Mouse (Mus musculus) midbrain, embryonic 15.5 days (tissue): ENCODE data around the gene Narfl. TPM values are rescaled to one million over a fixed set of nuclear protein-coding genes. Genes with fewer than 3 reads are reported as not detected.

ENCODE experiments used
- ATAC-seq: fragments of 200-750 bp; cut with Nextera tagmentation; replicated peaks from 2 replicates; pipeline ENCODE4 v1.8.0; 2017; ENCODE audit warnings: moderate TSS enrichment
- H3K27ac ChIP-seq: fragments of 300-500 bp; sonication (generic); 2 replicates; pipeline ENCODE4 v1.5.1; 2015; ENCODE audit warnings: mild to moderate bottlenecking, inconsistent platforms
- H3K27me3 ChIP-seq: fragments of 300-500 bp; sonication (generic); replicated peaks from 2 replicates; pipeline ENCODE4 v1.6.1; 2015; ENCODE audit warnings: inconsistent platforms
- H3K36me3 ChIP-seq: fragments of 300-500 bp; sonication (generic); replicated peaks from 2 replicates; pipeline ENCODE4 v1.6.1; 2015; ENCODE audit warnings: inconsistent platforms
- H3K4me1 ChIP-seq: fragments of 300-500 bp; sonication (generic); 2 replicates; pipeline ENCODE4 v1.6.1; 2015; ENCODE audit warnings: inconsistent platforms
- H3K4me2 ChIP-seq: fragments of 300-500 bp; sonication (generic); 2 replicates; pipeline ENCODE4 v1.6.1; 2015; ENCODE audit warnings: inconsistent platforms, mild to moderate bottlenecking, moderate library complexity
- H3K4me3 ChIP-seq: fragments of 300-500 bp; sonication (generic); 2 replicates; pipeline ENCODE4 v1.5.1; 2015; ENCODE audit warnings: mild to moderate bottlenecking, inconsistent platforms
- H3K9ac ChIP-seq: fragments of 300-500 bp; sonication (generic); 2 replicates; pipeline ENCODE4 v1.6.1; 2015; ENCODE audit warnings: mild to moderate bottlenecking, inconsistent platforms
- H3K9me3 ChIP-seq: fragments of 300-500 bp; sonication (generic); 2 replicates; pipeline ENCODE4 v1.6.1; 2016; ENCODE audit warnings: inconsistent platforms
- WGBS: fragments of 180-500 bp; shearing (Covaris S2); methylation state at CpG from one replicate; pipeline ENCODE4 v1.1.7; 2015; ENCODE audit warnings: mixed read lengths; 5-methylcytosine and 5-hydroxymethylcytosine counted together
- polyA plus RNA-seq: library from polyadenylated mRNA; unstranded; fragments of >200 nt; fragmentation: Nextera tagmentation; extraction: Ambion mirVana; gene quantifications from 2 replicates; pipeline ENCODE4 v1.2.1, GENCODE M21; 2015

Gene Narfl
- polyA plus RNA-seq, 1 experiment from 2014 or later: 32.6 TPM

- 91% methylated on average over 6 of the region's 6 CpGs for WGBS
These were observed 24.3 kb upstream of the Narfl start for GRCm38 (mm10) chr17:25749314-25749713.

DNA sequence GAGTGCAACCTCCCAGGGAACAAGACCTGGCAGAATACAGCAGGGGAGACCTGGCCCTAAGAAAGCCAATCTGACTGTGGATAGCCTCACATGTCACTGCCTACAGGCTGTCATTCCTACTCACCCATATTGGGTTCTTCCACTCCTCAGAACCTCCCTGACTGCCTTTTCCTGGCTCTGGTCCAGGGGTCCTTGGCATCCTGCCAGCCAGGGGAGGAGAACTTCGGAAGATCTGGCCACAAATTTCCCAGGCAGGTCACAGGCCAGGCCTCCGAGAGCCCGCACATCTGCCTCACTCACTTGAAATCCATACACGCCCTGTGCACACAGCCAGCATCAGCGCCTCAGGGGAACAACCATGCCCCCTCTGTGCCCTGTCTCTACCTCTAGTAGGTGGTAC is 22.1 kb upstream of the Narfl start:
- Histone ChIP-seq H3K4me3 (no peak overlapping the region), H3K4me2 (no peak overlapping the region), H3K27ac (no peak overlapping the region), H3K27me3 (no peaks in the 10 kb centered on the region), H3K9me3 (no peaks in the 10 kb centered on the region), H3K4me1 (no peaks in the 10 kb centered on the region), H3K36me3 (no peaks in the 10 kb centered on the region), H3K9ac (no peak overlapping the region)
- WGBS: 46% methylated on average over 5 of the region's 5 CpGs
- ATAC-seq: no peak

More at GRCm38 (mm10) chr17:25749314-25749713, 24.3 kb upstream of the Narfl start:
- Histone ChIP-seq H3K27ac (no peak overlapping the region), H3K27me3 (no peaks in the 10 kb centered on the region), H3K4me3 (no peak overlapping the region), H3K9me3 (no peaks in the 10 kb centered on the region), H3K4me2 (no peak overlapping the region), H3K4me1 (no peaks in the 10 kb centered on the region), H3K36me3 (no peaks in the 10 kb centered on the region), H3K9ac (no peak overlapping the region)
- ATAC-seq: no peak

GRCm38 (mm10) chr17:25754241-25754640 is 19.3 kb upstream of the Narfl start, which contains the start of gene Msln:
TSS of gene Msln (minus strand) at chr17:25754378.
- H3K4me1 ChIP-seq: no peaks in the 10 kb centered on the region

GRCm38 (mm10) chr17:25755086-25755485 is 18.5 kb upstream of the Narfl start:
- Histone ChIP-seq H3K27ac (no peak overlapping the region), H3K9me3 (no peaks in the 10 kb centered on the region), H3K4me3 (no peak overlapping the region), H3K36me3 (no peaks in the 10 kb centered on the region), H3K27me3 (no peaks in the 10 kb centered on the region), H3K4me1 (no peaks in the 10 kb centered on the region), H3K9ac (no peak overlapping the region), H3K4me2 (no peak overlapping the region)
- WGBS: 82% methylated on average over 4 of the region's 4 CpGs
- ATAC-seq: no peak

More at GRCm38 (mm10) chr17:25754241-25754640, 19.3 kb upstream of the Narfl start, which contains the start of gene Msln:
- Histone ChIP-seq H3K4me3 (no peak within 1 kb of the TSS), H3K27me3 (no peaks in the 10 kb centered on the region), H3K9ac (no peak within 1 kb of the TSS), H3K9me3 (no peaks in the 10 kb centered on the region), H3K36me3 (no peaks in the 10 kb centered on the region), H3K27ac (no peak within 1 kb of the TSS), H3K4me2 (no peak within 1 kb of the TSS)
- 89% methylated on average over 9 of the region's 9 CpGs for WGBS
- no peak for ATAC-seq

DNA sequence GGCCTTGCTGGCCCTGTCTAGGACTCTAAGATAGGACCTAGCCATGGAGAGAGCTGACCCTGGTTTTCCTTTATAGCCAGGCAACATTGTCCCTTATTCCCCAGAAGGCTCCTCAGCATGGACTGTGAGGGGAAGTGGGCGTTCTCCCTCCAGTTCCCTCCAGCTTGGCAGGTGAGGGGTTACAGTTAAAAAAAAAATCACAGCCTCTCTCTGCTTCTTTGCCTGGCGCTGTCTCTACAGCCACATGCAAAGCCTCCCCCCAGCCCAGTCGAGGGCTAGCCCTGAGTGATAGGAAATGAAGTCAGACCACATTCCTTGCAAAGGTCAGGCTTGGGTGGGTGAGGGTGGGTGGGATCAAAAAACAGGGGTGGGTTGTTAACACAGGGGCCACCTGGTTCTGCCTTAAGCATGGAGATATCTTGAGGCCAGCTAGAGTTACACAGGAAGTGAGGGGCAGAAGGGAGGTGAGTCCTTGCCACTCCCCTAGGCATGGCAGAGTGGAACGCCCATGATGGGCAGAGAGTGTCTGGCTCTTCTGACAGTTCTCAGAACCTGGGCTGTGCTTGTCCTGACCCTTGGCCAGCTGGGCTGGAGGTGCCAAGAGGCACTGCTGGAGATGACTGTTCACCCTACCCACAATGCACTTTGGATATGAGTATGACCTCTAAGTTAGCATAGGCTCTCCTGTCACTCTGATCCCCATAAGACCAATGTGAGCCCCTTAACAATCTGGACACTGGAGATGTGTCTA is 17.8 kb upstream of the Narfl start:
- no peak for ATAC-seq
- H3K4me3 ChIP-seq: no peak overlapping the region
- no peaks in the 10 kb centered on the region for H3K36me3 ChIP-seq
- no peak overlapping the region for H3K9ac ChIP-seq
- H3K27ac ChIP-seq: no peak overlapping the region
- no peaks in the 10 kb centered on the region for H3K4me1 ChIP-seq
- H3K4me2 ChIP-seq: no peak overlapping the region
- no peaks in the 10 kb centered on the region for H3K27me3 ChIP-seq
- 74% methylated on average over 4 of the region's 4 CpGs for WGBS
- H3K9me3 ChIP-seq: no peaks in the 10 kb centered on the region

DNA sequence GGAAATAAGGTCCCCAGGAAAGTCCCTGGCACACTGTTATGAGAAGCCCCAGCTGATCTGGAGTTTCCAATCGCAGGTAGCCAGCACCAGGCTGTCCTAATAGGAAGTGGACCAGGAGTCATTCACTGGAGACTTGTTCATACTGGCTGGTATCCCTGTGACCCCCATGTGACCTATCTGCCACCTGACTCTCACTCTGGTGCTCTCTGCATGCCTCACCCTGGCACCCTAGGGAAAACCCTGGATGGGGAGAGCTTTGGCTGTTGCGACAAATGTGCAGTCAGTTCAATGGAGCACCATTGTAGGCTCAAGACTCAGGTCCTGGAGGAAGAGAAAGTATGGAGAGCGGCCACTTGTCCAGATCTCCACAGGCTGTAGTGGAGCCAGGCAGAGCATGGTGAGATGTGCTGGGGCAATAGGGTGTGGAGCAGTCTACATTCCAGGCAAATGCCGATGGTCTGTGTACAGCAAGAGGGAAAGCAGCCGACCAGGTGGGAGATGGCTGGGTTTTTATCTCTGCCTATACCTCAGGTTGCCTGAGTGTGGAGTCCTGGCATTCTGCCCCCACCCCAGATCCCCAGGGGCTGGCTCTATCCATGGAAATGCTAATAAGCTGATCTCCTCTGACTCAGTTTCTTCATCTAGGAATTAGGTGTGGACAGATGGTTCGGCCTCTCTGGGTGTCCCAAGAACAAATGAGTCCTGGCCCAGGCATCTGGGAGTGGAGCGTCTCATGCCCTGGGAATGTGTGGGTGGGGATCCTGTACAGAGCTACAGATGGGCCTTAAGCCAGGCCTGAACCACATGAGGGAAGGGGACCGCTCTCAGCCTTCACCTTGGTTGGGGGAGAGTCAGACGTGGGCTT is 17.0 kb upstream of the Narfl start:
- H3K27ac ChIP-seq: no peak overlapping the region
- 83% methylated on average over 9 of the region's 9 CpGs for WGBS
- H3K27me3 ChIP-seq: no peaks in the 10 kb centered on the region
- H3K9ac ChIP-seq: no peak overlapping the region
- ATAC-seq: no peak
- H3K4me2 ChIP-seq: no peak overlapping the region
- no peak overlapping the region for H3K4me3 ChIP-seq
- no peaks in the 10 kb centered on the region for H3K4me1 ChIP-seq
- no peaks in the 10 kb centered on the region for H3K9me3 ChIP-seq
- H3K36me3 ChIP-seq: no peaks in the 10 kb centered on the region

- no peak for ATAC-seq
- no peak overlapping the region for H3K4me3 ChIP-seq
- 78% methylated on average over 3 of the region's 3 CpGs for WGBS
- H3K4me2 ChIP-seq: no peak overlapping the region
- H3K9me3 ChIP-seq: no peaks in the 10 kb centered on the region
- no peaks in the 10 kb centered on the region for H3K4me1 ChIP-seq
- no peaks in the 10 kb centered on the region for H3K27me3 ChIP-seq
- H3K9ac ChIP-seq: no peak overlapping the region
- no peaks in the 10 kb centered on the region for H3K36me3 ChIP-seq
- no peak overlapping the region for H3K27ac ChIP-seq
These were observed 15.9 kb upstream of the Narfl start for GRCm38 (mm10) chr17:25757691-25758090.

GRCm38 (mm10) chr17:25760148-25760547 is 13.4 kb upstream of the Narfl start:
- no peak overlapping the region for H3K9ac ChIP-seq
- H3K4me2 ChIP-seq: no peak overlapping the region
- H3K27me3 ChIP-seq: no peaks in the 10 kb centered on the region; the same call in 1 of the 2 replicates
- no peaks in the 10 kb centered on the region for H3K9me3 ChIP-seq
- ATAC-seq: no peak
- WGBS: 77% methylated on average over 8 of the region's 8 CpGs
- no peak overlapping the region for H3K4me3 ChIP-seq
- no peaks in the 10 kb centered on the region for H3K36me3 ChIP-seq
- no peaks in the 10 kb centered on the region for H3K4me1 ChIP-seq
- H3K27ac ChIP-seq: no peak overlapping the region

DNA sequence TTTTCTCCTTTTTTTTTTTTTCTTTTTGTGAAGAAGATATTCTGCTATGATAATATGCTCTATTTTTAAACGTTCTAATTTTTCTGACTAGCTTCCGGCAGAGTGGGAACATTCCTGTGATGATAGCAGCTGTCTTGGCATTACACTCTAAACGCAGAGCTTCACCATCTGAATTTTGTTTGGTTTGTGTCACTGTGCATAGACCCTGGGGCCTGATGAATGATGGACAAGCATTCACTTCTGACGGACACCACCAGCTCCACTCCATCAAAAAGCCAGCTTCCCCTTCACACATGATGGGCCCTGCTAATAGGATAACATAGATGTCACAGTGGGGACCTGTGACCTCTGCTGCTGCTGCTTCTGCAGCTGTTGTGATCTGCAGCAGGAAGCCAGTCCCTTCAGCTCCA is 12.0 kb upstream of the Narfl start:
- ATAC-seq: no peak
- Histone ChIP-seq H3K9ac (no peak overlapping the region), H3K27me3 (no peaks in the 10 kb centered on the region; the same call in 1 of the 2 replicates), H3K4me2 (no peak overlapping the region), H3K27ac (no peak overlapping the region), H3K4me3 (no peak overlapping the region), H3K9me3 (no peaks in the 10 kb centered on the region), H3K36me3 (no peaks in the 10 kb centered on the region), H3K4me1 (no peaks in the 10 kb centered on the region)
- whole genome bisulfite sequencing: 36% methylated on average over 4 of the region's 4 CpGs

DNA sequence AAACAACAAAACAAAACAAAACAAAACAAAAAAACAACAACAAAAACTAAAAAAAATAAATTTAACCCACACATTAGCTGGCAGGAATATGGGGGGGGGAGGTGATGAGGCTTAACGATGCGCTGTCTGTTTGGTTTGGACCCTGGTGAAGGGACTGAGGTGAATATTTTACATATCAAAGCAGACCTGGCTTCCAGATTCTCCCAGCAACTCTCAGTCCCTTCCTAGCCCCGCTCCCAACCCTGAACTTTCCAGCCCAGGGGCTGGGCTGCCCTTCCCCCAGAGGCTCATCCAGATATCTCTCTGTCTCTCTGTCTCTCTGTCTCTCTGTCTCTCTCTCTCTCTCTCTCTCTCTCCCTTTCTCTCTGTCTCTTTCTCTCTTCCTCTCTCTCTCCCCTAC is 11.0 kb upstream of the Narfl start:
- no peak overlapping the region for H3K4me3 ChIP-seq
- H3K36me3 ChIP-seq: no peaks in the 10 kb centered on the region
- 37% methylated on average over 3 of the region's 3 CpGs for WGBS
- no peaks in the 10 kb centered on the region for H3K4me1 ChIP-seq
- ATAC-seq: no peak
- no peak overlapping the region for H3K9ac ChIP-seq
- no peaks in the 10 kb centered on the region for H3K9me3 ChIP-seq
- no peak overlapping the region for H3K27ac ChIP-seq
- peaks cover 3% of the 10 kb centered on the region; the same call in 1 of the 2 replicates for H3K27me3 ChIP-seq
- no peak overlapping the region for H3K4me2 ChIP-seq

DNA sequence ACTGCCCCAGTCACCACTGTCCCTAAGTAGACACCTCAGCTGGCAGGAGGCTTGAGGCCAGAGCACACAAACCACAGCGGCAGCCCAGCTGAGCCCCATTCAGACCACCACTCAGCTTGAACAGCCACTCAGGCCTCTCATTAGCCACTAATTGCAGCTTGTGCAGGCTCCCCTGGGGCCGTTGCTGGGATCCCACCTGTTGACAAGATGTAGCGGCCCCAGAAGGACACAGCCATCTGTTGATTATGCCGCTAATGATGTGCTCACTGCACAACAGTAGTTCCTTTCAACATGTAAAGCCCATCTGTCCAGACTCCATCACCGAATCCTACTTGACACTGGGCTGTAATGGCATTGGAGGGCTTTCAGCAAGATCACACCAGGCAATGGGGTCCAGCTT is 7.7 kb upstream of the Narfl start:
- H3K36me3 ChIP-seq: no peaks in the 10 kb centered on the region
- H3K4me3 ChIP-seq: no peak overlapping the region
- WGBS: 48% methylated on average over 5 of the region's 5 CpGs
- H3K27ac ChIP-seq: no peak overlapping the region
- peaks cover 3% of the 10 kb centered on the region; the same call in 1 of the 2 replicates for H3K27me3 ChIP-seq
- H3K4me2 ChIP-seq: no peak overlapping the region
- ATAC-seq: no peak
- H3K4me1 ChIP-seq: no peaks in the 10 kb centered on the region
- no peaks in the 10 kb centered on the region for H3K9me3 ChIP-seq
- no peak overlapping the region for H3K9ac ChIP-seq

DNA sequence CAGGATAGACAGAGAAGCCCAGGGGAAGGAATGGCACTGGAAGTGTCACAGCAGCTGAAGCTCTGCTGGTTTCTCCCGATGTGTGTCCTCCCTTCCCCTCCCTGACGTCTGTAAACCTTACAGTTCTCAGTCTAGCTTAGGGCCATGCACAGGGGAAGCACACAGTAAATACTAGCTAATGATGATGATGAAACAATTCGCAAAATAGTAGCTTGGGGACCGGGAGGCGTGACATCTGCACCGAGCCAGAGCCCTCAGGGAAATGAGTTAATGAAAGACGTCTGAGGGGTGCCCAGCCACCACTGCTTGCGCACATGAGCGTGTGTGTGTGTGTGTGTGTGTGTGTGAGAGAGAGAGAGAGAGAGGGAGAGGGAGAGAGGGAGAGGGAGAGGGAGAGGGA is 4.2 kb upstream of the Narfl start:
- WGBS: 57% methylated on average over 9 of the region's 9 CpGs
- H3K4me2 ChIP-seq: no peak overlapping the region
- no peaks in the 10 kb centered on the region for H3K9me3 ChIP-seq

More for the DNA sequence above, 4.2 kb upstream of the Narfl start:
- H3K27me3 ChIP-seq: 0 out of 2 replicates have a peak, but pooled peaks cover 3% of the 10 kb centered on the region
- no peak overlapping the region for H3K27ac ChIP-seq
- H3K9ac ChIP-seq: no peak overlapping the region
- no peaks in the 10 kb centered on the region for H3K36me3 ChIP-seq
- no peak for ATAC-seq
- H3K4me3 ChIP-seq: no peak overlapping the region
- H3K4me1 ChIP-seq: peaks cover 7% of the 10 kb centered on the region
